Comparison of ENCODE assay signal across 22 mouse cellular contexts in genomic region chr8:49729156-49729555, GRCm38 (mm10).
DNase-seq lines count a peak whose midpoint lies in the region; ATAC-seq and TF ChIP-seq lines count a peak whose summit lies in the region.
"Had no signal": no experiment of that assay in that cellular context is flagged by ENCODE, and none has a peak within 500 bp of the region (broad histone marks: within the 10 kb centered on the region; RNA-seq: fewer than 3 reads in every experiment).

No protein-coding gene starts in this region.

- no peaks in the 10 kb centered on the region for H3K9me3 ChIP-seq in midbrain, postnatal 0 days (ENCODE audit: low read length)
- H3K9me3 ChIP-seq in midbrain, embryonic 13.5 days = no peaks in the 10 kb centered on the region
- H3K9me3 ChIP-seq in neural tube, embryonic 14.5 days (ENCODE audit: control insufficient read depth, low read length) = no peaks in the 10 kb centered on the region
- H3K9me3 ChIP-seq: G1E; hindbrain, embryonic 12.5 days; midbrain, embryonic 12.5 days had no signal

- ATAC-seq in midbrain, postnatal 0 days (ENCODE audit: low FRiP score) = no peak
- ATAC-seq in midbrain, embryonic 13.5 days = no peak
- ATAC-seq in neural tube, embryonic 14.5 days (ENCODE audit: low read depth) = peak; percentile 28; the same call in 1 of the 2 replicates
- ATAC-seq: forebrain, embryonic 16.5 days had no signal

- H3K27ac ChIP-seq in midbrain, postnatal 0 days (ENCODE audit: low read depth, low read length) = no peak overlapping the region
- no peak overlapping the region for H3K27ac ChIP-seq in midbrain, embryonic 13.5 days
- no peak overlapping the region for H3K27ac ChIP-seq in neural tube, embryonic 14.5 days (ENCODE audit: low read depth, low read length)
- H3K27ac ChIP-seq: hindbrain, embryonic 12.5 days; macrophage; midbrain, embryonic 12.5 days had no signal

- no peak overlapping the region for H3K4me2 ChIP-seq in midbrain, postnatal 0 days (ENCODE audit: low read depth, low read length, poor library complexity, severe bottlenecking)
- no peak overlapping the region for H3K4me2 ChIP-seq in midbrain, embryonic 13.5 days (replicated peaks)
- H3K4me2 ChIP-seq in neural tube, embryonic 14.5 days (ENCODE audit: low read depth, low read length) = no peak overlapping the region
- H3K4me2 ChIP-seq: heart, embryonic 11.5 days; hindbrain, embryonic 12.5 days; liver, embryonic 11.5 days; midbrain, embryonic 12.5 days had no signal

- DNase-seq in cerebellum, postnatal 25 days = peak; percentile 4 to 7
- no peak for DNase-seq in cerebellum, adult 11-12 months
- DNase-seq in midbrain, postnatal 0 days (ENCODE audit: low spot score) = peak; percentile 19
- DNase-seq in embryo, embryonic 11 days = peak; percentile 20
- no peak for DNase-seq in spleen, postnatal 36 days (ENCODE audit: low spot score in 2 of 2)
- DNase-seq: adrenal gland, postnatal 25 days; cerebellum, adult 18-20 months; heart, postnatal 10 days; kidney, adult 8-10 months; kidney, postnatal 25 days; lung, adult 18-20 months; thymus, postnatal 36 days had no signal

- no peaks in the 10 kb centered on the region for H3K4me1 ChIP-seq in midbrain, postnatal 0 days (ENCODE audit: insufficient read depth, low read length)
- H3K4me1 ChIP-seq in midbrain, embryonic 13.5 days (replicated peaks) = no peaks in the 10 kb centered on the region
- no peaks in the 10 kb centered on the region for H3K4me1 ChIP-seq in neural tube, embryonic 14.5 days (ENCODE audit: control insufficient read depth, insufficient read depth, low read length)
- H3K4me1 ChIP-seq: hindbrain, embryonic 12.5 days; midbrain, embryonic 12.5 days had no signal

- H3K27me3 ChIP-seq in midbrain, postnatal 0 days (ENCODE audit: insufficient read depth, low read length) = no peaks in the 10 kb centered on the region
- H3K27me3 ChIP-seq in midbrain, embryonic 13.5 days = no peaks in the 10 kb centered on the region
- no peaks in the 10 kb centered on the region for H3K27me3 ChIP-seq in neural tube, embryonic 14.5 days (ENCODE audit: control insufficient read depth, insufficient read depth, low read length)
- H3K27me3 ChIP-seq: hindbrain, embryonic 12.5 days; midbrain, embryonic 12.5 days had no signal

- TF ChIP-seq CTCF in midbrain, postnatal 0 days (IDR thresholded peaks at IDR 0.05) = no peak

- no peaks in the 10 kb centered on the region for H3K36me3 ChIP-seq in midbrain, postnatal 0 days (ENCODE audit: insufficient read depth, low read length)
- no peaks in the 10 kb centered on the region for H3K36me3 ChIP-seq in midbrain, embryonic 13.5 days
- H3K36me3 ChIP-seq in neural tube, embryonic 14.5 days (ENCODE audit: control insufficient read depth, insufficient read depth, low read length) = no peaks in the 10 kb centered on the region
- H3K36me3 ChIP-seq: G1E; hindbrain, embryonic 12.5 days; midbrain, embryonic 12.5 days had no signal

- H3K9ac ChIP-seq in midbrain, postnatal 0 days (replicated peaks; ENCODE audit: low read length, poor library complexity, severe bottlenecking) = no peak overlapping the region
- H3K9ac ChIP-seq in midbrain, embryonic 13.5 days (replicated peaks) = no peak overlapping the region
- H3K9ac ChIP-seq in neural tube, embryonic 14.5 days (replicated peaks; ENCODE audit: low read depth, low read length) = no peak overlapping the region
- H3K9ac ChIP-seq: hindbrain, embryonic 12.5 days; midbrain, embryonic 12.5 days had no signal

- WGBS in midbrain, postnatal 0 days = 49% methylated on average over 2 of the region's 2 CpGs
- WGBS in midbrain, embryonic 13.5 days = 63% methylated on average over 2 of the region's 2 CpGs
- WGBS in neural tube, embryonic 14.5 days = 16% methylated on average over 2 of the region's 2 CpGs

- no peak overlapping the region for H3K4me3 ChIP-seq in midbrain, postnatal 0 days (ENCODE audit: low read depth, low read length)
- H3K4me3 ChIP-seq in midbrain, embryonic 13.5 days (replicated peaks) = no peak overlapping the region
- no peak overlapping the region for H3K4me3 ChIP-seq in neural tube, embryonic 14.5 days (ENCODE audit: low read depth, low read length)
- H3K4me3 ChIP-seq: hindbrain, embryonic 12.5 days; midbrain, embryonic 12.5 days; myocyte had no signal

Comparison
In these comparisons a context has a peak if more than half of its experiments do, and no peak if none do; other contexts are left out.
1. DNase-seq: peak in cerebellum, postnatal 25 days (2 of 2), midbrain, postnatal 0 days (single experiment) and embryo, embryonic 11 days (single experiment); none in cerebellum, adult 11-12 months (single experiment) and spleen, postnatal 36 days (0 of 2).